ENCODE assay signal across 8 mouse cellular contexts in genomic region chr13:21453449-21453848, GRCm38 (mm10). TPM values are rescaled to one million over a fixed set of nuclear protein-coding genes. Genes with fewer than 3 reads are reported as not detected.
DNase-seq lines count a peak whose midpoint lies in the region; ATAC-seq and TF ChIP-seq lines count a peak whose summit lies in the region.

Gene Zscan26 (minus strand): TSS chr13:21453730.

- peak within 1 kb of the TSS; percentile 82 for H3K9ac ChIP-seq in heart, embryonic 15.5 days
- H3K9ac ChIP-seq in liver, embryonic 14.5 days (replicated peaks) = peak within 1 kb of the TSS; percentile 68
- H3K9ac ChIP-seq in neural tube, embryonic 11.5 days (ENCODE audit: low read length) = peak within 1 kb of the TSS; percentile 61
- peak within 1 kb of the TSS; percentile 70 for H3K9ac ChIP-seq in stomach, postnatal 0 days (ENCODE audit: low read length)

- ATAC-seq in heart, embryonic 15.5 days (replicated peaks; ENCODE audit: insufficient number of reproducible peaks, insufficient read depth, low FRiP score, low read depth) = peak; percentile 86
- peak; percentile 76 for ATAC-seq in liver, embryonic 14.5 days (ENCODE audit: insufficient read depth)
- peak; percentile 87 for ATAC-seq in neural tube, embryonic 11.5 days (ENCODE audit: insufficient read depth, low FRiP score, low TSS enrichment)
- peak; percentile 93 for ATAC-seq in stomach, postnatal 0 days (ENCODE audit: low FRiP score, low TSS enrichment)

- TF ChIP-seq EP300 in liver, embryonic 14.5 days (IDR thresholded peaks at IDR 0.05; ENCODE audit: low read depth) = no peak
- TF ChIP-seq EP300 in stomach, postnatal 0 days (optimal IDR thresholded peaks at IDR 0.05) = no peak

- peak within 1 kb of the TSS; percentile 64 for H3K4me2 ChIP-seq in heart, embryonic 15.5 days
- H3K4me2 ChIP-seq in liver, embryonic 14.5 days (ENCODE audit: low read depth) = peak within 1 kb of the TSS; percentile 77
- H3K4me2 ChIP-seq in neural tube, embryonic 11.5 days (ENCODE audit: low read depth) = peak within 1 kb of the TSS; percentile 69
- peak within 1 kb of the TSS; percentile 55 for H3K4me2 ChIP-seq in stomach, postnatal 0 days (replicated peaks; ENCODE audit: low read depth)

- TF ChIP-seq POLR2A in brain, embryonic 14.5 days (IDR thresholded peaks at IDR 0.05; ENCODE audit: borderline replicate concordance, extremely low read depth, insufficient read depth, insufficient read length, poor library complexity, severe bottlenecking) = peak; percentile 8; the same call in 1 of the 2 replicates

- peaks cover 21% of the 10 kb centered on the region for H3K36me3 ChIP-seq in forebrain, embryonic 10.5 days (replicated peaks)
- peaks cover 6% of the 10 kb centered on the region; the same call in 1 of the 2 replicates for H3K36me3 ChIP-seq in heart, embryonic 15.5 days
- H3K36me3 ChIP-seq in liver, embryonic 14.5 days (replicated peaks; ENCODE audit: control insufficient read depth, insufficient read depth, low read depth) = no peaks in the 10 kb centered on the region
- no peaks in the 10 kb centered on the region for H3K36me3 ChIP-seq in neural tube, embryonic 11.5 days (ENCODE audit: control insufficient read depth, insufficient read depth, low read length)
- H3K36me3 ChIP-seq in stomach, postnatal 0 days (ENCODE audit: control insufficient read depth, insufficient read depth, low read length) = no peaks in the 10 kb centered on the region

- TF ChIP-seq CTCF in brain, embryonic 14.5 days (IDR thresholded peaks at IDR 0.05; ENCODE audit: borderline replicate concordance, extremely low read depth, insufficient read depth, insufficient read length) = no peak
- no peak for TF ChIP-seq CTCF in liver, embryonic 14.5 days (IDR thresholded peaks at IDR 0.05; ENCODE audit: low read depth)
- no peak for TF ChIP-seq CTCF in stomach, postnatal 0 days (IDR thresholded peaks at IDR 0.05; ENCODE audit: low read depth)

- peak within 1 kb of the TSS; percentile 76 for H3K4me3 ChIP-seq in forebrain, embryonic 10.5 days
- peak within 1 kb of the TSS; percentile 87 for H3K4me3 ChIP-seq in heart, embryonic 15.5 days
- H3K4me3 ChIP-seq in liver, embryonic 14.5 days (ENCODE audit: insufficient read depth in 1 of 2, low read depth in 2 of 2, low read length in 2 of 2) = peak within 1 kb of the TSS; percentile 68 to 85
- peak within 1 kb of the TSS; percentile 58 for H3K4me3 ChIP-seq in neural tube, embryonic 11.5 days (ENCODE audit: low read depth, low read length)
- H3K4me3 ChIP-seq in stomach, postnatal 0 days (ENCODE audit: low read depth, low read length) = peak within 1 kb of the TSS; percentile 63

- H3K27me3 ChIP-seq in forebrain, embryonic 10.5 days (ENCODE audit: poor library complexity, severe bottlenecking) = no peaks in the 10 kb centered on the region
- no peaks in the 10 kb centered on the region for H3K27me3 ChIP-seq in heart, embryonic 15.5 days
- no peaks in the 10 kb centered on the region for H3K27me3 ChIP-seq in liver, embryonic 14.5 days (ENCODE audit: control insufficient read depth, insufficient read depth, low read length)
- H3K27me3 ChIP-seq in neural tube, embryonic 11.5 days (ENCODE audit: control insufficient read depth, insufficient read depth, low read length) = no peaks in the 10 kb centered on the region
- H3K27me3 ChIP-seq in stomach, postnatal 0 days (ENCODE audit: control insufficient read depth, insufficient read depth, low read length) = no peaks in the 10 kb centered on the region

- H3K27ac ChIP-seq in forebrain, embryonic 10.5 days = peak within 1 kb of the TSS; percentile 88
- H3K27ac ChIP-seq in heart, embryonic 15.5 days = peak within 1 kb of the TSS; percentile 86
- no peak within 1 kb of the TSS; the same call in 1 of the 2 replicates for H3K27ac ChIP-seq in liver, embryonic 14.5 days
- H3K27ac ChIP-seq in neural tube, embryonic 11.5 days (ENCODE audit: low read depth, low read length) = no peak within 1 kb of the TSS
- H3K27ac ChIP-seq in stomach, postnatal 0 days (replicated peaks) = peak within 1 kb of the TSS; percentile 87

- peak; percentile 82 for DNase-seq in CD4-positive helper T cell, adult 2 months (ENCODE audit: low read depth, low spot score)
- peak; percentile 94 for DNase-seq in brain, embryonic 14.5 days (ENCODE audit: low read depth)
- DNase-seq in forebrain, embryonic 10.5 days (ENCODE audit: extremely low spot score, low spot score) = peak; percentile 84
- DNase-seq in kidney, postnatal 25 days = peak; percentile 85 to 91
- peak; percentile 52 to 58 (median 54) for DNase-seq in liver, embryonic 14.5 days (ENCODE audit: low read depth in 3 of 3, low spot score in 3 of 3)
- DNase-seq in neural tube, embryonic 11.5 days (ENCODE audit: low spot score) = peak; percentile 89
- peak; percentile 91 for DNase-seq in stomach, postnatal 0 days (ENCODE audit: low spot score)

- H3K4me1 ChIP-seq in forebrain, embryonic 10.5 days = peaks cover 19% of the 10 kb centered on the region
- peaks cover 10% of the 10 kb centered on the region; the same call in 1 of the 2 replicates for H3K4me1 ChIP-seq in heart, embryonic 15.5 days (replicated peaks)
- peaks cover 2 to 13% of the 10 kb centered on the region in 2 experiments; a peak in 3 of 4 replicates for H3K4me1 ChIP-seq in liver, embryonic 14.5 days (replicated peaks; ENCODE audit: control insufficient read depth in 2 of 2, insufficient read depth in 2 of 2, low read length in 1 of 2)
- peaks cover 5% of the 10 kb centered on the region for H3K4me1 ChIP-seq in neural tube, embryonic 11.5 days (ENCODE audit: control insufficient read depth, insufficient read depth, low read length)
- H3K4me1 ChIP-seq in stomach, postnatal 0 days (replicated peaks; ENCODE audit: control insufficient read depth, insufficient read depth) = no peaks in the 10 kb centered on the region; the same call in 1 of the 2 replicates

- WGBS in forebrain, embryonic 10.5 days = under 1% methylated on average over 23 of the region's 23 CpGs
- 0% methylated on average over 23 of the region's 23 CpGs for WGBS in heart, embryonic 15.5 days
- WGBS in liver, embryonic 14.5 days (ENCODE audit: insufficient replicate concordance) = under 1% methylated on average over 23 of the region's 23 CpGs
- WGBS in neural tube, embryonic 11.5 days = 0% methylated on average over 23 of the region's 23 CpGs
- under 1% methylated on average over 23 of the region's 23 CpGs for WGBS in stomach, postnatal 0 days

- no peaks in the 10 kb centered on the region for H3K9me3 ChIP-seq in forebrain, embryonic 10.5 days
- no peaks in the 10 kb centered on the region for H3K9me3 ChIP-seq in heart, embryonic 15.5 days (replicated peaks)
- H3K9me3 ChIP-seq in liver, embryonic 14.5 days (ENCODE audit: control insufficient read depth, low read length) = no peaks in the 10 kb centered on the region
- H3K9me3 ChIP-seq in neural tube, embryonic 11.5 days (ENCODE audit: control insufficient read depth, low read length) = no peaks in the 10 kb centered on the region
- no peaks in the 10 kb centered on the region for H3K9me3 ChIP-seq in stomach, postnatal 0 days (ENCODE audit: control insufficient read depth, low read length)

RNA-seq across cellular contexts. Expression of gene Zscan26, which starts in this region (rescaled TPM):
- 35.6 and 36.7 TPM in 2 replicates for polyA plus RNA-seq in brain, embryonic 14.5 days (2012; rRNA removed)
- polyA plus RNA-seq in forebrain, embryonic 10.5 days (2016; fragmentation: Nextera tagmentation; extraction: Ambion mirVana) = 22.8 and 27.7 TPM in 2 replicates
- 26.6 and 27.0 TPM in 2 replicates for polyA plus RNA-seq in heart, embryonic 15.5 days (2015; fragmentation: Nextera tagmentation; extraction: Ambion mirVana)
- polyA plus RNA-seq in liver, embryonic 14.5 days (2012; rRNA removed) = 7.0 and 9.5 TPM in 2 replicates
- 4.2 and 4.6 TPM in 2 replicates for polyA plus RNA-seq in liver, embryonic 14.5 days (2014; fragmentation: Nextera tagmentation; extraction: Ambion mirVana)
- polyA plus RNA-seq in neural tube, embryonic 11.5 days (2014; fragmentation: Nextera tagmentation; extraction: Ambion mirVana) = 14.9 and 17.5 TPM in 2 replicates
- 16.5 and 17.3 TPM in 2 replicates for polyA plus RNA-seq in stomach, postnatal 0 days (2015; fragmentation: Nextera tagmentation; extraction: Ambion mirVana)

Comparison
In these comparisons a context has a peak if more than half of its experiments do, and no peak if none do; other contexts are left out.
1. H3K27ac ChIP-seq: peak in forebrain, embryonic 10.5 days (single experiment), heart, embryonic 15.5 days (single experiment) and stomach, postnatal 0 days (single experiment); none in liver, embryonic 14.5 days (single experiment) and neural tube, embryonic 11.5 days (single experiment).
2. Peak in every context shown above with its lines, with median percentiles within 50 percentile points of each other: DNase-seq, H3K4me3 ChIP-seq, ATAC-seq, H3K4me2 ChIP-seq and H3K9ac ChIP-seq.